Mouse (Mus musculus) neural tube, embryonic 13.5 days (tissue): ENCODE measurements at regions not wholly inside any gene's neighbourhood (a gene's known extent, or its start where the extent isn't known, plus 50 kb on each side); places are given as distances from the start of the nearest gene placed in this dataset.

ENCODE experiments used
- ATAC-seq: fragments of 200-750 bp; cut with Nextera tagmentation; 2 replicates; pipeline ENCODE4 v1.8.0; 2017; ENCODE audit warnings: low read depth, mild to moderate bottlenecking, moderate TSS enrichment, moderate library complexity
- H3K27ac ChIP-seq: fragments of 300-500 bp; sonication (generic); replicated peaks from 2 replicates; pipeline ENCODE4 v1.5.1; 2015; ENCODE audit warnings: moderate library complexity, mild to moderate bottlenecking, inconsistent platforms
- H3K27me3 ChIP-seq: fragments of 300-500 bp; sonication (generic); 2 replicates; pipeline ENCODE4 v1.6.1; 2015; ENCODE audit warnings: mild to moderate bottlenecking, inconsistent platforms
- H3K36me3 ChIP-seq: fragments of 300-500 bp; sonication (generic); 2 replicates; pipeline ENCODE4 v1.6.1; 2015; ENCODE audit warnings: mild to moderate bottlenecking, inconsistent platforms
- H3K4me1 ChIP-seq: fragments of 300-500 bp; sonication (generic); replicated peaks from 2 replicates; pipeline ENCODE4 v1.6.1; 2015; ENCODE audit warnings: inconsistent platforms
- H3K4me2 ChIP-seq: fragments of 300-500 bp; sonication (generic); 2 replicates; pipeline ENCODE4 v1.6.1; 2015; ENCODE audit warnings: inconsistent platforms, mild to moderate bottlenecking, moderate library complexity
- H3K4me3 ChIP-seq: fragments of 300-500 bp; sonication (generic); 2 replicates; pipeline ENCODE4 v1.5.1; 2015; ENCODE audit warnings: mild to moderate bottlenecking, inconsistent platforms
- H3K9ac ChIP-seq: fragments of 300-500 bp; sonication (generic); 2 replicates; pipeline ENCODE4 v1.6.1; 2015; ENCODE audit warnings: moderate library complexity, mild to moderate bottlenecking, inconsistent platforms
- H3K9me3 ChIP-seq: fragments of 300-500 bp; sonication (generic); 2 replicates; pipeline ENCODE4 v1.6.1; 2016; ENCODE audit warnings: inconsistent platforms
- WGBS: fragments of 180-500 bp; shearing (Covaris S2); methylation state at CpG from one replicate; pipeline ENCODE4 v1.1.7; 2015; 5-methylcytosine and 5-hydroxymethylcytosine counted together

- Histone ChIP-seq H3K4me1 (no peaks in the 10 kb centered on the region), H3K27ac (no peak overlapping the region), H3K4me3 (no peak overlapping the region), H3K9ac (no peak overlapping the region), H3K4me2 (no peak overlapping the region), H3K36me3 (no peaks in the 10 kb centered on the region), H3K27me3 (no peaks in the 10 kb centered on the region), H3K9me3 (no peaks in the 10 kb centered on the region)
- 80% methylated on average over 21 of the region's 21 CpGs for WGBS
- no peak for ATAC-seq
Measured at GRCm38 (mm10) chr6:143375951-143376713, 209.1 kb downstream of the Etnk1 start.

GRCm38 (mm10) chr6:143377121-143377520 lies 210.1 kb downstream of the Etnk1 start:
- no peaks in the 10 kb centered on the region for H3K9me3 ChIP-seq
- no peaks in the 10 kb centered on the region for H3K4me1 ChIP-seq
- 88% methylated on average over 14 of the region's 14 CpGs for WGBS
- no peak overlapping the region for H3K27ac ChIP-seq
- H3K4me2 ChIP-seq, result no peak overlapping the region
- H3K36me3 ChIP-seq, result no peaks in the 10 kb centered on the region
- H3K4me3 ChIP-seq, result no peak overlapping the region
- H3K9ac ChIP-seq, result no peak overlapping the region
- H3K27me3 ChIP-seq, result no peaks in the 10 kb centered on the region
- no peak for ATAC-seq

- no peak for ATAC-seq
- Histone ChIP-seq H3K27me3 (no peaks in the 10 kb centered on the region), H3K4me1 (no peaks in the 10 kb centered on the region), H3K36me3 (no peaks in the 10 kb centered on the region), H3K27ac (no peak overlapping the region), H3K9me3 (no peaks in the 10 kb centered on the region), H3K4me2 (no peak overlapping the region), H3K9ac (no peak overlapping the region), H3K4me3 (no peak overlapping the region)
- 92% methylated on average over 9 of the region's 9 CpGs for WGBS
Measured at GRCm38 (mm10) chr6:143378126-143378525, 211.1 kb downstream of the Etnk1 start.

GRCm38 (mm10) chr6:143380490-143380889 lies 213.5 kb downstream of the Etnk1 start:
- Histone ChIP-seq H3K36me3 (no peaks in the 10 kb centered on the region), H3K9me3 (no peaks in the 10 kb centered on the region), H3K4me1 (no peaks in the 10 kb centered on the region), H3K4me3 (no peak overlapping the region), H3K4me2 (no peak overlapping the region), H3K27ac (no peak overlapping the region), H3K27me3 (no peaks in the 10 kb centered on the region), H3K9ac (no peak overlapping the region)
- no peak for ATAC-seq
- 92% methylated on average over 3 of the region's 3 CpGs for WGBS

GRCm38 (mm10) chr6:143386597-143387450 lies 219.8 kb downstream of the Etnk1 start:
- H3K4me1 ChIP-seq, result no peaks in the 10 kb centered on the region
- H3K9me3 ChIP-seq, result no peaks in the 10 kb centered on the region
- no peaks in the 10 kb centered on the region for H3K36me3 ChIP-seq
- no peak overlapping the region for H3K27ac ChIP-seq
- H3K4me2 ChIP-seq, result no peak overlapping the region
- 93% methylated on average over 16 of the region's 16 CpGs for WGBS
- no peak overlapping the region for H3K9ac ChIP-seq
- no peak overlapping the region for H3K4me3 ChIP-seq
- no peaks in the 10 kb centered on the region for H3K27me3 ChIP-seq
- no peak for ATAC-seq

GRCm38 (mm10) chr6:143393543-143394207 lies 226.7 kb downstream of the Etnk1 start:
- whole genome bisulfite sequencing, result 72% methylated on average over 10 of the region's 10 CpGs
- Histone ChIP-seq H3K9me3 (no peaks in the 10 kb centered on the region), H3K9ac (no peak overlapping the region), H3K4me1 (no peaks in the 10 kb centered on the region), H3K4me2 (no peak overlapping the region), H3K4me3 (no peak overlapping the region), H3K27me3 (no peaks in the 10 kb centered on the region), H3K27ac (no peak overlapping the region), H3K36me3 (no peaks in the 10 kb centered on the region)
- ATAC-seq, result no peak

- no peaks in the 10 kb centered on the region for H3K4me1 ChIP-seq
- 85% methylated on average over 15 of the region's 15 CpGs for WGBS
- H3K27me3 ChIP-seq, result no peaks in the 10 kb centered on the region
- no peaks in the 10 kb centered on the region for H3K36me3 ChIP-seq
- H3K9ac ChIP-seq, result no peak overlapping the region
- no peak overlapping the region for H3K4me2 ChIP-seq
- no peak overlapping the region for H3K4me3 ChIP-seq
- H3K27ac ChIP-seq, result no peak overlapping the region
- no peak for ATAC-seq
- no peaks in the 10 kb centered on the region for H3K9me3 ChIP-seq
Measured at GRCm38 (mm10) chr6:143394377-143394776, 227.4 kb downstream of the Etnk1 start.

- Histone ChIP-seq H3K9me3 (no peaks in the 10 kb centered on the region), H3K9ac (no peak overlapping the region), H3K4me1 (no peaks in the 10 kb centered on the region), H3K27ac (no peak overlapping the region), H3K4me2 (no peak overlapping the region), H3K36me3 (no peaks in the 10 kb centered on the region), H3K27me3 (no peaks in the 10 kb centered on the region), H3K4me3 (no peak overlapping the region)
- no peak for ATAC-seq
- 31% methylated on average over 8 of the region's 8 CpGs for WGBS
Measured at GRCm38 (mm10) chr6:143401436-143401835, 234.4 kb downstream of the Etnk1 start.

- Histone ChIP-seq H3K9me3 (no peaks in the 10 kb centered on the region), H3K9ac (no peak overlapping the region), H3K4me2 (no peak overlapping the region), H3K4me3 (no peak overlapping the region), H3K27ac (no peak overlapping the region), H3K4me1 (0 out of 2 replicates have a peak, but pooled peaks cover 4% of the 10 kb centered on the region), H3K36me3 (no peaks in the 10 kb centered on the region), H3K27me3 (no peaks in the 10 kb centered on the region)
- ATAC-seq, result no peak
- 75% methylated on average over 7 of the region's 7 CpGs for WGBS
Measured at GRCm38 (mm10) chr6:143401921-143402320, 234.9 kb downstream of the Etnk1 start.

- 88% methylated on average over 7 of the region's 7 CpGs for WGBS
- H3K36me3 ChIP-seq, result no peaks in the 10 kb centered on the region
- H3K9ac ChIP-seq, result no peak overlapping the region
- H3K4me2 ChIP-seq, result no peak overlapping the region
- no peak overlapping the region for H3K4me3 ChIP-seq
- H3K9me3 ChIP-seq, result no peaks in the 10 kb centered on the region
- H3K27ac ChIP-seq, result no peak overlapping the region
- no peak for ATAC-seq
- H3K4me1 ChIP-seq, result 0 out of 2 replicates have a peak, but pooled peaks cover 4% of the 10 kb centered on the region
- no peaks in the 10 kb centered on the region for H3K27me3 ChIP-seq
Measured at GRCm38 (mm10) chr6:143402766-143403165, 235.7 kb downstream of the Etnk1 start.

- WGBS, result 78% methylated on average over 4 of the region's 4 CpGs
- Histone ChIP-seq H3K4me3 (no peak overlapping the region), H3K9ac (no peak overlapping the region), H3K27me3 (no peaks in the 10 kb centered on the region), H3K27ac (no peak overlapping the region), H3K4me1 (0 out of 2 replicates have a peak, but pooled peaks cover 4% of the 10 kb centered on the region), H3K36me3 (no peaks in the 10 kb centered on the region), H3K9me3 (no peaks in the 10 kb centered on the region), H3K4me2 (no peak overlapping the region)
- no peak for ATAC-seq
Measured at GRCm38 (mm10) chr6:143404521-143404920, 237.5 kb downstream of the Etnk1 start.

- Histone ChIP-seq H3K9me3 (no peaks in the 10 kb centered on the region), H3K27ac (no peak overlapping the region), H3K4me3 (no peak overlapping the region), H3K4me2 (no peak overlapping the region), H3K36me3 (no peaks in the 10 kb centered on the region), H3K27me3 (no peaks in the 10 kb centered on the region), H3K9ac (no peak overlapping the region), H3K4me1 (no peaks in the 10 kb centered on the region)
- no peak for ATAC-seq
- WGBS, result 89% methylated on average over 5 of the region's 5 CpGs
Measured at GRCm38 (mm10) chr6:143412056-143412455, 245.0 kb downstream of the Etnk1 start.
